Comparison of ENCODE assay signal across 9 mouse cellular contexts in the genomic region with DNA sequence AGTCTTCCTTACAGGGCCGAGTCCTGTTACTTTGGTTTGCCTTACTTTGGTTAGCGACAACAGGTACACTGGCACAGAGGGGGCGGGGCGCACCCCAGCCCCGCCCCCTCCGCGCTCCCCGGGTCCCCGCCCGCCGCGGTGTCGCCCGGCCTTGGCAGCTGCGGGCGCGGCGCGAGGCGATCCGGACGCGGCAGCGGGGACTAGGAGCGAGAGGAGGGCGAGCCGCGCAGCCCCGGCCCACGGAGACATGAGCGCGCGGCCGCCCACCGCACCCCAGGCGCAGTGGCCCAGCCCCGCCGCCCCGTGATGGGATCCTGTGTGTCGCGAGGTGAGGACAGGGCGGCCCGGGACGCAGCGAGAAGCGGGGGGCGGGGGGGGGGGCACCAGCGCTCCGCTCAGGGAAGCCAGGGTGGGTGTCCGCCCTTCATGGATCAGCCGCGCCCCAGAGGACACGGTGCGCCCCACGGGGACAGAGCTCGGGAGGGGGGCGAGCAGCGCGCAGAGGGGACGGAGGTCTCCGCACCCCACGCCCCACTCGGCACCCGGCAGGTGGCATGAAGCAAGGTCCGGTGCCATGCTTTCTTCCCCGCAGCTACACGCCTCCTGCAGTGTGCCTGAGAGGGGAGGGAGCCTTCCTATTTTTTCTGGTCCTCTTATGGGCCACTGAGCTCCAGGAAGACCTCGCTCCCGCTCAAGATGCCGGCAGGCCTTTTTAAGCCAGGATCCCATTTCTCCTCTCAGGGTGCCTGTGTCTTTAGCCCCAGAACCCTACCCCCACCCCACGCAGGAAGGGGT. TPM values are rescaled to one million over a fixed set of nuclear protein-coding genes. Genes with fewer than 3 reads are reported as not detected.
DNase-seq lines count a peak whose midpoint lies in the region; ATAC-seq and TF ChIP-seq lines count a peak whose summit lies in the region.
"Had no signal": no experiment of that assay in that cellular context is flagged by ENCODE, and none has a peak within 500 bp of the region (broad histone marks: within the 10 kb centered on the region; RNA-seq: fewer than 3 reads in every experiment).

Fam131c (plus strand) TSS at position 224 of the 795 bp plus-strand sequence.

- 0 out of 2 replicates have a peak, but pooled peaks have one; percentile 24 for ATAC-seq in limb, embryonic 13.5 days (ENCODE audit: low FRiP score, low read depth)

- no peak for TF ChIP-seq POLR2A in myocyte (IDR thresholded peaks at IDR 0.05; ENCODE audit: insufficient read length, low read depth)

- H3K27me3 ChIP-seq in limb, embryonic 13.5 days, result peaks cover 66% of the 10 kb centered on the region
- H3K27me3 ChIP-seq in myocyte (ENCODE audit: control insufficient read depth, insufficient read depth, insufficient read length), result peaks cover 6% of the 10 kb centered on the region

- H3K36me3 ChIP-seq in limb, embryonic 13.5 days, result no peaks in the 10 kb centered on the region
- no peaks in the 10 kb centered on the region for H3K36me3 ChIP-seq in myocyte (ENCODE audit: control insufficient read depth, insufficient read depth)

- WGBS in limb, embryonic 13.5 days, result 1% methylated on average over 69 of the region's 71 CpGs

- peak within 1 kb of the TSS; percentile 6 for H3ac ChIP-seq in myocyte (ENCODE audit: control insufficient read depth, insufficient read length)

- intact Hi-C loops in heart, postnatal 14 days (cut with DNase I), result no loop called here
- intact Hi-C loops in gastrocnemius, postnatal 14 days (cut with DNase I; ENCODE audit: low total_unique reads), result loop anchor here (10.0 kb wide), 1 partner anchor 163 kb away; no protein-coding TSS in a partner anchor

- DNase-seq in layer of hippocampus, adult 2 months (ENCODE audit: low spot score in 2 of 2), result no peak
- DNase-seq in layer of hippocampus, adult 18-20 months (ENCODE audit: low spot score in 2 of 2), result no peak
- DNase-seq in adrenal gland, postnatal 36 days, result peak; percentile 63 to 80
- peak; percentile 47 to 62 for DNase-seq in heart, postnatal 14 days
- no peak for DNase-seq in urinary bladder, postnatal 25 days (ENCODE audit: low spot score)
- DNase-seq in gastrocnemius, postnatal 14 days, result no peak

- H3K9me3 ChIP-seq in limb, embryonic 13.5 days, result no peaks in the 10 kb centered on the region

- peak within 1 kb of the TSS; percentile 72 for H3K9ac ChIP-seq in limb, embryonic 13.5 days

- TF ChIP-seq CTCF in layer of hippocampus, adult 2 months (conservative IDR thresholded peaks at IDR 0.05), result no peak

- peak within 1 kb of the TSS; percentile 54 for H3K4me3 ChIP-seq in layer of hippocampus, adult 2 months
- H3K4me3 ChIP-seq in limb, embryonic 13.5 days, result peak within 1 kb of the TSS; percentile 58
- H3K4me3 ChIP-seq in myocyte, result no peak within 1 kb of the TSS

- peak within 1 kb of the TSS; percentile 97 for H3K4me2 ChIP-seq in limb, embryonic 13.5 days (replicated peaks)
- H3K4me2 ChIP-seq in myocyte (ENCODE audit: low read depth), result peak within 1 kb of the TSS; percentile 34

- peaks cover 6% of the 10 kb centered on the region; the same call in 1 of the 2 replicates for H3K4me1 ChIP-seq in limb, embryonic 13.5 days

- no peak within 1 kb of the TSS for H3K27ac ChIP-seq in layer of hippocampus, adult 2 months
- no peak within 1 kb of the TSS for H3K27ac ChIP-seq in limb, embryonic 13.5 days

- no peaks in the 10 kb centered on the region for H3K79me2 ChIP-seq in myocyte (ENCODE audit: control insufficient read depth, insufficient read depth)

TF ChIP-seq in myocyte, 11 proteins besides CTCF, POLR2A, EP300 and RAD21:
- TF ChIP-seq MYOG (IDR thresholded peaks at IDR 0.05; ENCODE audit: control insufficient read depth in 1 of 3, insufficient read depth in 1 of 3, insufficient read length in 2 of 3, low read depth in 2 of 3), result peak in 1 of 3 experiments; percentile 46
- no peak for TF ChIP-seq REST (IDR thresholded peaks at IDR 0.05; ENCODE audit: insufficient read depth, insufficient read length)

RNA-seq across cellular contexts. Expression of gene Fam131c, which starts in this region (rescaled TPM):
- total RNA-seq in layer of hippocampus, adult 2 months (2021), result 1 to 10 TPM; 2.5 to 2.6 TPM
- 1 to 10 TPM; 3.1 to 3.9 TPM for total RNA-seq in layer of hippocampus, adult 18-20 months (2021)
- 1 to 10 TPM; 1.8 to 2.7 TPM for total RNA-seq in adrenal gland, postnatal 36 days (2021)
- under 1 TPM; 0.15 to 0.65 TPM for total RNA-seq in heart, postnatal 14 days (2021)
- 0.65 and 0.91 TPM in 2 replicates for polyA plus RNA-seq in limb, embryonic 13.5 days (2015; fragmentation: Nextera tagmentation; extraction: Ambion mirVana)
- 0.77 TPM for polyA plus RNA-seq in myocyte (2012; fragmentation: generic; extraction: Trizol)
- under 1 TPM in 1 of 2 experiments, not detected in 1; 0.25 TPM for total RNA-seq in gastrocnemius, postnatal 14 days (2021)
- total RNA-seq: neutrophil, adult 5-6 weeks had no signal

Comparison
In these comparisons a context has a peak if more than half of its experiments do, and no peak if none do; other contexts are left out.
1. Peak in DNase-seq in heart, postnatal 14 days; RNA of the gene not detected or under 1 TPM.
2. Peak in ATAC-seq, H3K4me3 ChIP-seq, H3K9ac ChIP-seq and H3K4me2 ChIP-seq in limb, embryonic 13.5 days; RNA of the gene not detected or under 1 TPM.
3. DNase-seq: peak in adrenal gland, postnatal 36 days (2 of 2); none in layer of hippocampus, adult 2 months (0 of 2), layer of hippocampus, adult 18-20 months (0 of 2), urinary bladder, postnatal 25 days (single experiment) and gastrocnemius, postnatal 14 days (single experiment).